Comparison of ENCODE assay signal across 17 mouse cellular contexts in genomic region chr16:23295720-23296119, GRCm38 (mm10).
DNase-seq lines count a peak whose midpoint lies in the region; ATAC-seq and TF ChIP-seq lines count a peak whose summit lies in the region.
"Had no signal": no experiment of that assay in that cellular context is flagged by ENCODE, and none has a peak within 500 bp of the region (broad histone marks: within the 10 kb centered on the region; RNA-seq: fewer than 3 reads in every experiment).

No protein-coding gene starts in this region.

- no peak overlapping the region for H3K4me3 ChIP-seq in heart, postnatal 0 days (ENCODE audit: low read depth, low read length)
- no peak overlapping the region for H3K4me3 ChIP-seq in CH12.LX (replicated peaks in 1 of 3; ENCODE audit: low read depth in 2 of 3, low read length in 2 of 3, poor library complexity in 1 of 3)
- H3K4me3 ChIP-seq in lung, embryonic 14.5 days (ENCODE audit: low read depth, low read length) = no peak overlapping the region
- H3K4me3 ChIP-seq: liver, embryonic 13.5 days; megakaryocyte, embryonic 14.5 days had no signal

- no peak overlapping the region for H3K27ac ChIP-seq in heart, postnatal 0 days (ENCODE audit: low read depth)
- H3K27ac ChIP-seq in CH12.LX (ENCODE audit: insufficient read depth, low read depth) = peak overlapping the region; percentile 75
- no peak overlapping the region; the same call in 1 of the 2 replicates for H3K27ac ChIP-seq in lung, embryonic 14.5 days (ENCODE audit: low read depth)
- H3K27ac ChIP-seq: liver, embryonic 13.5 days had no signal

- TF ChIP-seq EP300 in heart, postnatal 0 days (IDR thresholded peaks at IDR 0.05; ENCODE audit: low read depth) = no peak
- peak; percentile 21 for TF ChIP-seq EP300 in CH12.LX (IDR thresholded peaks at IDR 0.05; ENCODE audit: low read length)

- H3K36me3 ChIP-seq in heart, postnatal 0 days (replicated peaks; ENCODE audit: control insufficient read depth, insufficient read depth, low read length) = no peaks in the 10 kb centered on the region
- H3K36me3 ChIP-seq in CH12.LX (replicated peaks in 1 of 2; ENCODE audit: control insufficient read depth in 1 of 2, insufficient read depth in 1 of 2, low read length in 1 of 2) = peaks cover 0 to 32% of the 10 kb centered on the region in 2 experiments
- H3K36me3 ChIP-seq in lung, embryonic 14.5 days (ENCODE audit: insufficient read depth) = no peaks in the 10 kb centered on the region

- no peaks in the 10 kb centered on the region for H3K9me3 ChIP-seq in heart, postnatal 0 days (replicated peaks; ENCODE audit: control insufficient read depth, low read length)
- H3K9me3 ChIP-seq in CH12.LX (replicated peaks; ENCODE audit: low read length) = peaks cover 8% of the 10 kb centered on the region
- no peaks in the 10 kb centered on the region for H3K9me3 ChIP-seq in lung, embryonic 14.5 days (ENCODE audit: low read depth, low read length)
- H3K9me3 ChIP-seq: liver, embryonic 13.5 days had no signal

- no peak overlapping the region for H3K4me2 ChIP-seq in heart, postnatal 0 days (ENCODE audit: low read depth, low read length)
- H3K4me2 ChIP-seq in CH12.LX (ENCODE audit: insufficient read depth, low read depth, poor library complexity, severe bottlenecking) = peak overlapping the region; percentile 94
- no peak overlapping the region for H3K4me2 ChIP-seq in lung, embryonic 14.5 days
- H3K4me2 ChIP-seq: liver, embryonic 13.5 days had no signal

- no peaks in the 10 kb centered on the region for H3K4me1 ChIP-seq in heart, postnatal 0 days (ENCODE audit: control insufficient read depth, insufficient read depth)
- peaks cover 26 to 91% of the 10 kb centered on the region in 2 experiments for H3K4me1 ChIP-seq in CH12.LX (ENCODE audit: control insufficient read depth in 1 of 2, insufficient read depth in 2 of 2)
- peaks cover 10% of the 10 kb centered on the region; the same call in 1 of the 2 replicates for H3K4me1 ChIP-seq in lung, embryonic 14.5 days (ENCODE audit: insufficient read depth)
- H3K4me1 ChIP-seq: megakaryocyte, embryonic 14.5 days had no signal

- DNase-seq in heart, postnatal 0 days (ENCODE audit: low spot score) = peak; percentile 26
- no peak for DNase-seq in heart, adult 18-20 months
- DNase-seq in CH12.LX (ENCODE audit: extremely low read depth) = no peak
- peak; percentile 86 for DNase-seq in lung, embryonic 14.5 days
- peak; percentile 73 to 81 for DNase-seq in lung, postnatal 4 days
- DNase-seq in retina, postnatal 1 day = no peak
- DNase-seq in spleen, postnatal 14 days (ENCODE audit: low spot score in 2 of 2) = no peak
- DNase-seq: adrenal gland, adult 2 months; cerebellum, postnatal 14 days; heart, postnatal 36 days; kidney, adult 8-10 months; kidney, postnatal 4 days; left cerebral cortex, postnatal 4 days; liver, embryonic 13.5 days; thymus, postnatal 14 days had no signal

- peak; percentile 39; the same call in 1 of the 2 replicates for ATAC-seq in heart, postnatal 0 days (ENCODE audit: insufficient read depth, low read depth)
- peak; percentile 93 for ATAC-seq in lung, embryonic 14.5 days (ENCODE audit: insufficient read depth)
- ATAC-seq: forebrain, embryonic 14.5 days had no signal

- TF ChIP-seq RAD21 in CH12.LX (IDR thresholded peaks at IDR 0.05; ENCODE audit: low read depth, low read length) = no peak

- H3K9ac ChIP-seq in heart, postnatal 0 days (replicated peaks; ENCODE audit: low read depth, low read length) = no peak overlapping the region
- peak overlapping the region; percentile 76 for H3K9ac ChIP-seq in CH12.LX (ENCODE audit: insufficient read depth, low read depth)
- no peak overlapping the region for H3K9ac ChIP-seq in lung, embryonic 14.5 days
- H3K9ac ChIP-seq: liver, embryonic 13.5 days had no signal

- TF ChIP-seq POLR2A in CH12.LX (IDR thresholded peaks at IDR 0.05; ENCODE audit: low read depth, low read length) = no peak

- no peak for TF ChIP-seq CTCF in heart, postnatal 0 days (IDR thresholded peaks at IDR 0.05; ENCODE audit: low read depth)
- no peak for TF ChIP-seq CTCF in CH12.LX (conservative IDR thresholded peaks at IDR 0.05 in 1 of 2, IDR thresholded peaks at IDR 0.05 in 1 of 2; ENCODE audit: low read depth in 2 of 2, low read length in 2 of 2)
- no peak for TF ChIP-seq CTCF in lung, embryonic 14.5 days (IDR thresholded peaks at IDR 0.05; ENCODE audit: low read depth)

- dilution Hi-C loops in CH12.LX (cut with MboI; ENCODE audit: extremely low pct_ligation_motif_present, extremely low pct_unique_long_range_greater_than_20kb, low sequenced_read_pairs) = no loop called here

- 39% methylated on average over 5 of the region's 5 CpGs for WGBS in heart, postnatal 0 days
- 50% methylated on average over 5 of the region's 5 CpGs for WGBS in lung, embryonic 14.5 days

- in situ Hi-C loops in CH12.LX (cut with MboI; ENCODE audit: low pct_ligation_motif_present, low pct_unique_long_range_greater_than_20kb, low sequenced_read_pairs) = no loop called here

- peaks cover 20% of the 10 kb centered on the region for H3K27me3 ChIP-seq in heart, postnatal 0 days (ENCODE audit: control insufficient read depth, insufficient read depth, low read length)
- H3K27me3 ChIP-seq in CH12.LX (replicated peaks) = no peaks in the 10 kb centered on the region
- H3K27me3 ChIP-seq in lung, embryonic 14.5 days (ENCODE audit: insufficient read depth, low read length) = no peaks in the 10 kb centered on the region
- H3K27me3 ChIP-seq: liver, embryonic 13.5 days had no signal

- peaks cover 12% of the 10 kb centered on the region for H3K79me2 ChIP-seq in CH12.LX (replicated peaks; ENCODE audit: control insufficient read depth, extremely low read depth, insufficient read depth, poor library complexity, severe bottlenecking)

TF ChIP-seq in CH12.LX, 34 proteins besides CTCF, POLR2A, EP300 and RAD21:
- TF ChIP-seq ETS1 (conservative IDR thresholded peaks at IDR 0.05; ENCODE audit: low read depth, low read length) = no peak
- no peak for TF ChIP-seq ZMIZ1 (IDR thresholded peaks at IDR 0.05; ENCODE audit: low read depth, low read length)
- TF ChIP-seq GABPA (IDR thresholded peaks at IDR 0.05; ENCODE audit: insufficient replicate concordance, low read depth, low read length) = no peak
- TF ChIP-seq MEF2A (IDR thresholded peaks at IDR 0.05; ENCODE audit: borderline replicate concordance, low read depth, low read length) = 0 out of 2 replicates have a peak, but pooled peaks have one; percentile 10
- TF ChIP-seq SIN3A (IDR thresholded peaks at IDR 0.05; ENCODE audit: low read length) = peak; percentile 60; the same call in 1 of the 2 replicates
- TF ChIP-seq ZKSCAN1 (IDR thresholded peaks at IDR 0.05; ENCODE audit: borderline replicate concordance, low read depth, low read length) = no peak
- 0 out of 2 replicates have a peak, but pooled peaks have one; percentile 15 for TF ChIP-seq MAX (IDR thresholded peaks at IDR 0.05; ENCODE audit: low read length)
- peak; percentile 25; the same call in 1 of the 2 replicates for TF ChIP-seq CHD1 (IDR thresholded peaks at IDR 0.05; ENCODE audit: low read depth, low read length)
- no peak for TF ChIP-seq USF1 (IDR thresholded peaks at IDR 0.05; ENCODE audit: low read depth, low read length)
- TF ChIP-seq ZNF384 (IDR thresholded peaks at IDR 0.05; ENCODE audit: low read depth, low read length) = no peak
- no peak for TF ChIP-seq JUN (IDR thresholded peaks at IDR 0.05; ENCODE audit: insufficient read depth, low read depth, low read length)
- TF ChIP-seq CHD2 (IDR thresholded peaks at IDR 0.05; ENCODE audit: low read length) = no peak
- no peak for TF ChIP-seq HCFC1 (IDR thresholded peaks at IDR 0.05; ENCODE audit: low read depth, low read length)
- no peak for TF ChIP-seq MAZ (IDR thresholded peaks at IDR 0.05; ENCODE audit: low read depth, low read length)
- TF ChIP-seq BHLHE40 (IDR thresholded peaks at IDR 0.05; ENCODE audit: low read depth, low read length) = 0 out of 2 replicates have a peak, but pooled peaks have one; percentile 32
- no peak; the same call in 1 of the 2 replicates for TF ChIP-seq JUND (conservative IDR thresholded peaks at IDR 0.05; ENCODE audit: low read depth, low read length)
- TF ChIP-seq NELFE (IDR thresholded peaks at IDR 0.05; ENCODE audit: low read depth, low read length) = 0 out of 2 replicates have a peak, but pooled peaks have one; percentile 24
- TF ChIP-seq ZC3H11A (IDR thresholded peaks at IDR 0.05; ENCODE audit: low read depth, low read length) = no peak
- peak; percentile 5; the same call in 1 of the 2 replicates for TF ChIP-seq ELF1 (IDR thresholded peaks at IDR 0.05; ENCODE audit: low read depth, low read length)
- TF ChIP-seq PAX5 (IDR thresholded peaks at IDR 0.05; ENCODE audit: low read length) = no peak
- TF ChIP-seq MAFK (IDR thresholded peaks at IDR 0.05; ENCODE audit: insufficient replicate concordance, low read length) = no peak
- no peak for TF ChIP-seq RCOR1 (conservative IDR thresholded peaks at IDR 0.05; ENCODE audit: low read depth, low read length)
- peak; percentile 4; the same call in 1 of the 2 replicates for TF ChIP-seq SMC3 (IDR thresholded peaks at IDR 0.05; ENCODE audit: low read depth, low read length)
- no peak for TF ChIP-seq E2F4 (IDR thresholded peaks at IDR 0.05; ENCODE audit: insufficient replicate concordance, low read depth, low read length)
- 0 out of 2 replicates have a peak, but pooled peaks have one; percentile 35 for TF ChIP-seq MYC (IDR thresholded peaks at IDR 0.05; ENCODE audit: low read depth, low read length)
- no peak for TF ChIP-seq UBTF (IDR thresholded peaks at IDR 0.05; ENCODE audit: low read depth, low read length)
- TF ChIP-seq KAT2A (IDR thresholded peaks at IDR 0.05; ENCODE audit: insufficient replicate concordance, low read length) = no peak
- no peak for TF ChIP-seq MXI1 (IDR thresholded peaks at IDR 0.05; ENCODE audit: low read depth, low read length)
- TF ChIP-seq TCF12 (IDR thresholded peaks at IDR 0.05; ENCODE audit: low read depth, low read length) = no peak
- TF ChIP-seq NRF1 (IDR thresholded peaks at IDR 0.05; ENCODE audit: low read depth, low read length) = no peak
- no peak for TF ChIP-seq POLR2AphosphoS2 (IDR thresholded peaks at IDR 0.05; ENCODE audit: low read depth, low read length)
- TF ChIP-seq IRF4 (IDR thresholded peaks at IDR 0.05; ENCODE audit: low read depth, low read length) = no peak
- no peak for TF ChIP-seq USF2 (conservative IDR thresholded peaks at IDR 0.05; ENCODE audit: low read depth, low read length)
- TF ChIP-seq TBP (conservative IDR thresholded peaks at IDR 0.05; ENCODE audit: low read depth, low read length) = no peak

Comparison
In these comparisons a context has a peak if more than half of its experiments do, and no peak if none do; other contexts are left out.
1. DNase-seq: peak in heart, postnatal 0 days (single experiment), lung, embryonic 14.5 days (single experiment) and lung, postnatal 4 days (2 of 2); none in heart, adult 18-20 months (0 of 2), CH12.LX (single experiment), retina, postnatal 1 day (single experiment) and spleen, postnatal 14 days (0 of 2).